Mouse (Mus musculus) neutrophil, adult 83 days (primary cell): ENCODE results near the gene Ptpa. TPM values are rescaled to one million over a fixed set of nuclear protein-coding genes. Genes with fewer than 3 reads are reported as not detected.

ENCODE experiments used
- total RNA-seq, 2 experiments: library from RNA; stranded (reverse); gene quantifications; one replicate each; pipeline ENCODE4 v1.2.4; 2023

Ptpa gene
- 100 to 1,000 TPM; 107 to 122 TPM for total RNA-seq

GRCm38 (mm10) chr2:30415936-30416648 lies at the start of gene Ptpa:
Ptpa (plus strand) TSS chr2:30416039.

GRCm38 (mm10) chr2:30392114-30392576 lies 23.7 kb upstream of the Ptpa start, which contains the start of gene Dolpp1:
Dolpp1 (plus strand) TSS chr2:30392254.

DNA sequence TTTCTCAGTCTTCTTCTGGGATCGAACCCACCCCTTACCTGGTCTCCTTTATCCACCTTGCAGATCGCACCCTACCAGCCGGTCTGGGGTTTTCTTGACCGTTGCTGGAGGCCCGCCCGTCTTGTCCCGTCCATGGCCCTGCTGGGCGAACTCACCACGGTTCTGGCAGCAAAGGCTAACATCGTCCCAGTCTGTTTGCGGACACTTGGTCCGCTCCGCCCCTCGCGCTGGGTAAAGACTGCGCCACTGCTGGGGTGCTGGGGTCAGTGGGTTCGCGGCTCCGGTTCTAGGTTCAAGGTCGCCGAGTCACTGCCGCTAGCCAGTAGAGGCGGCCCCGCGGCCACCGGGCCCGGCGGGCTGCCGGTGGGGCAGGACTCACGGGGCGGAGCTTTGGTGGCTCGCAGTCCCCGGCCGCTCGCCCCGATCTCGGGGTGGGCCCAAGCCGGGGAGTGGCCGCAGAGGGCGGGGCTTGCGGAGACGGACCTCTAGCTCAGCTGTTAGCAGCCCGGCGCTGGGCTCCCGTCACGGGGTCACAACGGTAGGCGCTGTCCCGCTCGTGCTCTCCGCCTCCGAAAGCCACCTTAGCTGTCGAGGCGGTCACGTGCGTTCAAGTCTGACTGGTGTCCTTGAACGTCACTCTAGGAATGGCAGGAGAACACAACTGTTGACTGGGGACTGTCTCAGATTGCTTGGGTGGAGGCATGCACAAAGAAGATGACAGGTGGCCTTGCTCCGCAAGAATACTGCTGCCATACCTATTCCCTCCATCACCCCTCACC lies 493 bp upstream of the Ptpa start, which contains the start of gene Crat:
Gene Crat (minus strand): TSS at position 657 of the 779 bp plus-strand sequence.

GRCm38 (mm10) chr2:30474039-30474438 lies 58.2 kb downstream of the Ptpa start, which contains the start of gene Ier5l:
Ier5l (minus strand) TSS chr2:30474219.

Other genes starting within 250 kb of the Ptpa start
- gene Endog, start 244.5 kb upstream of the Ptpa start, total RNA-seq, result 1 to 10 TPM; 1.3 to 2.3 TPM
- gene Spout1, start 237.6 kb upstream of the Ptpa start, total RNA-seq, result 1 to 10 TPM; 8.3 to 9.2 TPM
- gene Kyat1, start 210.2 kb upstream of the Ptpa start, total RNA-seq, result 1 to 10 TPM; 2.5 to 4.1 TPM
- 10 to 100 TPM; 16.5 to 16.8 TPM for gene Lrrc8a, start 178.3 kb upstream of the Ptpa start, total RNA-seq
- gene Gm28035, start 175.5 kb upstream of the Ptpa start, total RNA-seq, result under 1 TPM in 1 of 2 experiments, not detected in 1; 0.20 TPM
- gene Phyhd1, start 149.8 kb upstream of the Ptpa start, total RNA-seq, result 1 to 10 TPM in 1 of 2 experiments, under 1 TPM in 1; 0.68 to 2.1 TPM
- 1 to 10 TPM in 1 of 2 experiments, not detected in 1; 1.5 TPM for gene Gm28038, start 135.0 kb upstream of the Ptpa start, total RNA-seq
- gene Dolk, start 129.7 kb upstream of the Ptpa start, total RNA-seq, result 1 to 10 TPM; 4.8 to 5.2 TPM
- 10 to 100 TPM; 32.3 to 32.4 TPM for gene Nup188, start 129.6 kb upstream of the Ptpa start, total RNA-seq
- gene Sh3glb2, start 56.7 kb upstream of the Ptpa start, total RNA-seq, result 10 to 100 TPM; 18.7 to 19.1 TPM
- gene Miga2, start 51.8 kb upstream of the Ptpa start, total RNA-seq, result 1 to 10 TPM; 5.3 to 8.0 TPM
- gene Dolpp1, start 23.8 kb upstream of the Ptpa start, total RNA-seq, result 10 to 100 TPM; 10.7 to 12.4 TPM
- 10 to 100 TPM; 29.9 to 34.0 TPM for gene Crat, start 226 bp upstream of the Ptpa start, total RNA-seq
- under 1 TPM; 0.49 to 0.57 TPM for gene Ier5l, start 58.2 kb downstream of the Ptpa start, total RNA-seq
- gene Cstad, start 179.0 kb downstream of the Ptpa start, total RNA-seq, result not detected